Mouse (Mus musculus) hindbrain, embryonic 12.5 days (tissue): ENCODE results near the gene Gltpd2. TPM values are rescaled to one million over a fixed set of nuclear protein-coding genes. Genes with fewer than 3 reads are reported as not detected.
"Not testable (repeated sequence)": the region's sequence is repeated elsewhere in the genome, so short reads cannot be mapped to it uniquely, and the experiment has no call there.

ENCODE experiments used
- ATAC-seq: fragments of 200-750 bp; cut with Nextera tagmentation; 2 replicates; pipeline ENCODE4 v1.8.0; 2017; ENCODE audit warnings: moderate TSS enrichment; ENCODE audit not compliant: low FRiP score
- H3K27ac ChIP-seq: fragments of 300-500 bp; sonication (generic); 2 replicates; pipeline ENCODE4 v1.5.1; 2016; ENCODE audit warnings: mild to moderate bottlenecking
- H3K27me3 ChIP-seq: fragments of 300-500 bp; sonication (generic); 2 replicates; pipeline ENCODE4 v1.6.1; 2016; ENCODE audit warnings: mild to moderate bottlenecking
- H3K36me3 ChIP-seq: fragments of 300-500 bp; sonication (generic); 2 replicates; pipeline ENCODE4 v1.6.1; 2016; ENCODE audit warnings: mild to moderate bottlenecking
- H3K4me1 ChIP-seq: fragments of 300-500 bp; sonication (generic); 2 replicates; pipeline ENCODE4 v1.6.1; 2016
- H3K4me2 ChIP-seq: fragments of 300-500 bp; sonication (generic); replicated peaks from 2 replicates; pipeline ENCODE4 v1.6.1; 2016; ENCODE audit warnings: mild to moderate bottlenecking
- H3K4me3 ChIP-seq: fragments of 300-500 bp; sonication (generic); 2 replicates; pipeline ENCODE4 v1.5.1; 2016; ENCODE audit warnings: mild to moderate bottlenecking
- H3K9ac ChIP-seq: fragments of 300-500 bp; sonication (generic); 2 replicates; pipeline ENCODE4 v1.6.1; 2016; ENCODE audit warnings: mild to moderate bottlenecking, moderate library complexity
- H3K9me3 ChIP-seq: fragments of 300-500 bp; sonication (generic); replicated peaks from 2 replicates; pipeline ENCODE4 v1.6.1; 2016; ENCODE audit warnings: mild to moderate bottlenecking
- WGBS: fragments of 180-500 bp; shearing (Covaris S2); methylation state at CpG from one replicate; pipeline ENCODE4 v1.1.7; 2016; 5-methylcytosine and 5-hydroxymethylcytosine counted together
- polyA plus RNA-seq: library from polyadenylated mRNA; unstranded; fragments of >200 nt; fragmentation: Nextera tagmentation; extraction: Ambion mirVana; gene quantifications from 2 replicates; pipeline ENCODE4 v1.2.1, GENCODE M21; 2016

The Gltpd2 gene
- polyA plus RNA-seq, 1 experiment from 2014 or later, result 0.36 TPM

- H3K9ac ChIP-seq, result peak overlapping the region; percentile 44
- peak overlapping the region; percentile 25 for H3K4me3 ChIP-seq
- peaks cover 6% of the 10 kb centered on the region; the same call in 1 of the 2 replicates for H3K4me1 ChIP-seq
- peaks cover 5% of the 10 kb centered on the region; the same call in 1 of the 2 replicates for H3K27me3 ChIP-seq
- peak overlapping the region; percentile 42 for H3K4me2 ChIP-seq
- ATAC-seq, result no peak; the same call in 1 of the 2 replicates
- no peaks in the 10 kb centered on the region for H3K36me3 ChIP-seq
- WGBS, result 17% methylated on average over 41 of the region's 41 CpGs
- H3K9me3 ChIP-seq, result no peaks in the 10 kb centered on the region
- H3K27ac ChIP-seq, result peak overlapping the region; percentile 36; the same call in 1 of the 2 replicates
Observed at GRCm38 (mm10) chr11:70520178-70520769, 1.3 kb downstream of the Gltpd2 start.

GRCm38 (mm10) chr11:70523306-70523989 lies 4.5 kb downstream of the Gltpd2 start:
- 87% methylated on average over 8 of the region's 8 CpGs for WGBS
- not testable (repeated sequence) for H3K4me2 ChIP-seq, H3K27me3 ChIP-seq, H3K9ac ChIP-seq, ATAC-seq, H3K27ac ChIP-seq, H3K9me3 ChIP-seq, H3K4me3 ChIP-seq
- H3K4me1 ChIP-seq, result peaks cover 11% of the 10 kb centered on the region
- H3K36me3 ChIP-seq, result peaks cover 20% of the 10 kb centered on the region

GRCm38 (mm10) chr11:70524782-70525181 lies 5.8 kb downstream of the Gltpd2 start:
- 7% methylated on average over 8 of the region's 8 CpGs for WGBS
- Histone ChIP-seq H3K4me3 (peak overlapping the region; percentile 71), H3K9me3 (no peaks in the 10 kb centered on the region), H3K36me3 (peaks cover 29% of the 10 kb centered on the region), H3K9ac (no peak overlapping the region; the same call in 1 of the 2 replicates), H3K4me1 (peaks cover 11% of the 10 kb centered on the region), H3K27ac (no peak overlapping the region), H3K27me3 (peaks cover 2% of the 10 kb centered on the region; the same call in 1 of the 2 replicates), H3K4me2 (peak overlapping the region; percentile 49)
- ATAC-seq, result no peak

GRCm38 (mm10) chr11:70525184-70525678 lies 6.2 kb downstream of the Gltpd2 start, which contains the start of gene Psmb6:
Gene Psmb6 (plus strand): TSS chr11:70525367.
- Histone ChIP-seq H3K27ac (peak within 1 kb of the TSS; percentile 68), H3K27me3 (no peaks in the 10 kb centered on the region)

GRCm38 (mm10) chr11:70525726-70526125 lies 6.7 kb downstream of the Gltpd2 start:
- peak; percentile 53 for ATAC-seq
- Histone ChIP-seq H3K4me1 (peaks cover 5% of the 10 kb centered on the region), H3K9me3 (no peaks in the 10 kb centered on the region), H3K4me2 (peak overlapping the region; percentile 75), H3K4me3 (peak overlapping the region; percentile 71), H3K27me3 (no peaks in the 10 kb centered on the region), H3K36me3 (peaks cover 29% of the 10 kb centered on the region), H3K27ac (peak overlapping the region; percentile 68; the same call in 1 of the 2 replicates), H3K9ac (peak overlapping the region; percentile 79)
- WGBS, result 4% methylated on average over 12 of the region's 12 CpGs

More at GRCm38 (mm10) chr11:70525184-70525678, 6.2 kb downstream of the Gltpd2 start, which contains the start of gene Psmb6:
- Histone ChIP-seq H3K4me1 (peaks cover 7% of the 10 kb centered on the region), H3K4me2 (peak within 1 kb of the TSS; percentile 75), H3K4me3 (peak within 1 kb of the TSS; percentile 71), H3K36me3 (peaks cover 29% of the 10 kb centered on the region), H3K9ac (peak within 1 kb of the TSS; percentile 79), H3K9me3 (no peaks in the 10 kb centered on the region)
- peak; percentile 95 for ATAC-seq
- WGBS, result 1% methylated on average over 25 of the region's 26 CpGs

- no peaks in the 10 kb centered on the region for H3K27me3 ChIP-seq
- 90% methylated on average over 12 of the region's 12 CpGs for WGBS
- no peaks in the 10 kb centered on the region for H3K9me3 ChIP-seq
- H3K27ac ChIP-seq, result no peak overlapping the region
- ATAC-seq, result no peak
- H3K4me2 ChIP-seq, result peak overlapping the region; percentile 75
- H3K4me3 ChIP-seq, result peak overlapping the region; percentile 71
- peaks cover 29% of the 10 kb centered on the region for H3K36me3 ChIP-seq
- peak overlapping the region; percentile 79 for H3K9ac ChIP-seq
- H3K4me1 ChIP-seq, result peaks cover 5% of the 10 kb centered on the region
Observed at GRCm38 (mm10) chr11:70526211-70526610, 7.2 kb downstream of the Gltpd2 start.

- no peak for ATAC-seq
- Histone ChIP-seq H3K4me3 (no peak overlapping the region), H3K27me3 (no peaks in the 10 kb centered on the region), H3K36me3 (peaks cover 29% of the 10 kb centered on the region), H3K27ac (no peak overlapping the region), H3K9ac (no peak overlapping the region), H3K4me2 (no peak overlapping the region), H3K9me3 (no peaks in the 10 kb centered on the region), H3K4me1 (peaks cover 5% of the 10 kb centered on the region)
- WGBS, result 93% methylated on average over 7 of the region's 7 CpGs
Observed at GRCm38 (mm10) chr11:70528610-70529009, 9.6 kb downstream of the Gltpd2 start.

GRCm38 (mm10) chr11:70531065-70531464 lies 12.1 kb downstream of the Gltpd2 start:
- not testable (repeated sequence) for H3K27ac ChIP-seq, H3K4me3 ChIP-seq, H3K9ac ChIP-seq, H3K4me2 ChIP-seq, ATAC-seq, H3K27me3 ChIP-seq, H3K9me3 ChIP-seq, H3K4me1 ChIP-seq
- 79% methylated on average over 2 of the region's 2 CpGs for WGBS
- peaks cover 29% of the 10 kb centered on the region for H3K36me3 ChIP-seq

GRCm38 (mm10) chr11:70532839-70533238 lies 13.8 kb downstream of the Gltpd2 start, which contains the start of gene Gm40193:
Gene Gm40193 (minus strand): TSS chr11:70532939.
- Histone ChIP-seq H3K9ac (no peak within 1 kb of the TSS), H3K36me3 (peaks cover 14% of the 10 kb centered on the region), H3K27me3 (no peaks in the 10 kb centered on the region), H3K9me3 (no peaks in the 10 kb centered on the region), H3K4me3 (no peak within 1 kb of the TSS), H3K4me2 (no peak within 1 kb of the TSS), H3K27ac (no peak within 1 kb of the TSS), H3K4me1 (no peaks in the 10 kb centered on the region)
- WGBS, result 84% methylated on average over 6 of the region's 6 CpGs
- no peak for ATAC-seq

- peak overlapping the region; percentile 73 for H3K9ac ChIP-seq
- no peaks in the 10 kb centered on the region for H3K9me3 ChIP-seq
- H3K4me1 ChIP-seq, result peaks cover 9% of the 10 kb centered on the region
- peaks cover 39% of the 10 kb centered on the region for H3K27me3 ChIP-seq
- H3K4me2 ChIP-seq, result peak overlapping the region; percentile 86
- no peaks in the 10 kb centered on the region for H3K36me3 ChIP-seq
- peak overlapping the region; percentile 56 for H3K4me3 ChIP-seq
- ATAC-seq, result no peak
- WGBS, result 24% methylated on average over 9 of the region's 9 CpGs
- no peak overlapping the region for H3K27ac ChIP-seq
Observed at GRCm38 (mm10) chr11:70539423-70539822, 20.4 kb downstream of the Gltpd2 start.

- peak; percentile 76 for ATAC-seq
- WGBS, result under 1% methylated on average over 50 of the region's 65 CpGs
- no peaks in the 10 kb centered on the region for H3K9me3 ChIP-seq
Observed at GRCm38 (mm10) chr11:70539877-70540587, 21.0 kb downstream of the Gltpd2 start, which contains the start of gene Pld2. Gene Pld2 (plus strand): TSS chr11:70540064.

GRCm38 (mm10) chr11:70540928-70541327 lies 21.9 kb downstream of the Gltpd2 start:
- H3K4me1 ChIP-seq, result peaks cover 9% of the 10 kb centered on the region
- ATAC-seq, result no peak
- no peaks in the 10 kb centered on the region for H3K36me3 ChIP-seq
- no peak overlapping the region for H3K27ac ChIP-seq
- H3K27me3 ChIP-seq, result peaks cover 39% of the 10 kb centered on the region
- H3K9me3 ChIP-seq, result no peaks in the 10 kb centered on the region
- 0 out of 2 replicates have a peak overlapping the region, but pooled peaks have one; percentile 56 for H3K4me3 ChIP-seq
- no peak overlapping the region for H3K9ac ChIP-seq
- WGBS, result 90% methylated on average over 7 of the region's 7 CpGs
- H3K4me2 ChIP-seq, result peak overlapping the region; percentile 86; the same call in 1 of the 2 replicates

More at GRCm38 (mm10) chr11:70539877-70540587, 21.0 kb downstream of the Gltpd2 start, which contains the start of gene Pld2:
- no peak within 1 kb of the TSS for H3K27ac ChIP-seq
- peak within 1 kb of the TSS; percentile 73 for H3K9ac ChIP-seq
- peaks cover 39% of the 10 kb centered on the region for H3K27me3 ChIP-seq
- H3K4me2 ChIP-seq, result peak within 1 kb of the TSS; percentile 86
- H3K4me3 ChIP-seq, result peak within 1 kb of the TSS; percentile 56
- peaks cover 9% of the 10 kb centered on the region for H3K4me1 ChIP-seq
- no peaks in the 10 kb centered on the region for H3K36me3 ChIP-seq
